Mouse (Mus musculus) activated CD4-positive, CD25-positive, alpha-beta regulatory T cell, adult 4 months (primary cell): ENCODE measurements around the gene Synrg. TPM values are rescaled to one million over a fixed set of nuclear protein-coding genes. Genes with fewer than 3 reads are reported as not detected.
A peak's percentile ranks its signal among the peaks of the same experiment; 100 is the strongest.

Experiments used
- ATAC-seq: one replicate; pipeline ENCODE4 v1.8.0; 2017
- polyA plus RNA-seq, 2 experiments: library from polyadenylated mRNA; unstranded; fragments of 100-300 nt; shearing (Covaris generic); gene quantifications; one replicate each; pipeline ENCODE4 v1.2.1; 2017

The Synrg gene
- polyA plus RNA-seq, result 10 to 100 TPM; 10.4 to 10.8 TPM

DNA sequence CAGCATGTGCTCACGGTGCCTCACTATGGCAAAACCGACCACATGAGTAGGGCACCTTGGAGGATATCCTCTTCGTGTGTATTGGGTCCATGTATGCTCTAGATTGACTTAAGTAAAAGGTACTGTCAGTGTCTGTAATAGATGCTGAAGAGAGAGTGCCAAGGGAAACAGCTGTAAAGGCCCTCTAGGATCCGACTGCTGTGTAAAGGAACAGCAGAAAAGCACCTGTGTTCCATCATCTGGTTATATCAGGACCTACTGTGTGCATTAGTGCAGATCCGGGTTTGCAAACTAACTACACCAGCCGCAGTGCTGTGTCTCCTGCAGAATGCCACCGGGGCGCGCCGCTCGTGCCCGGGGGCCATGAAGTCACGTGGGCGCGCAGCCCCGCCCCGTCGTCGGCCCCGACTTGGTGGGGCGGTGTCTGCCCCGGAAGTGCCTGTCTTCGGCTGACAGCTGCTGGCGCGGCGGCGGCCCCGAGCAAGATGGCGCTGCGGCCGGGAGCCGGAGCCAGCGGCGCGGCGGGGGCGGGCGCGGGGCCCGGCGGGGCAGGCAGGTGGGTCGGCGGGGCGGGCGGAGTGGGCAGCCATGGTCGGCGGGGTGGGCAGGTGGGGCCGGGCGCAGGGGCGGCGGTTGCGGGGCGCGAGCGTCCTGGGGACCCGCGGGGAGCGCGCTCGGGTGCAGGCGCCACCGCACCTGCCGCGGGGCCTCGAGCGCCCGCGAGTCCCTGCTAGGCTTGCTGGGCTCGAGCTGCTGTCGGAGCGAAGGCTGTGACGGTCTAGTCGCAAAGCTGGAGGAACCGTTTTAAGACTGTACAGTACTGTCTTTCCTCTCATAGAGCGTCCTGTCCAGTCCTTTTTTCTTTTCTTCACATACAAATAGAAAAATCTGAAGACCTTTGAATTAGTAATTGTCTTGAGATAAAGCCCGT, at the start of gene Synrg:
TSS of gene Synrg (plus strand) at position 438 of the 931 bp plus-strand sequence.
- peak; percentile 88 for ATAC-seq

DNA sequence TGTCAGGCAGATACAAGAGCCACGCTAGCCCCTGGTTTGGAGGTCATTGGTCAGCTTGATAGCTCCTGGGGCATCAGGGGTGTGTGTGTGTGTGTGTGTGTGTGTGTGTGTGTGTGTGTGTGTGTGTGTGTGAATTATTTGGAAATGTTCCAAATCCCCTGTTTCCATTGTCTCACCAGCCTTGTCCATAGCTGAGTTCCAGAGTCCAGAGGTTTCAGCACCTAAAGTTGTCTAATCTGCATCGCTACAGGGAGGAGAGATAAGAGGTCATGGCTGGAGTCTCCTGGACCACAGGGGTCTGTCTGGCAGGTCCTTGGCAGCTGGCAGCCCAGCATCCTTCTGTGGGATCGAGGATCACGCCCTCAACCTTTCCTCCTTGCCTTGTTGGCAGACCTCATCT, 49.7 kb upstream of the Synrg start:
- no peak for ATAC-seq

DNA sequence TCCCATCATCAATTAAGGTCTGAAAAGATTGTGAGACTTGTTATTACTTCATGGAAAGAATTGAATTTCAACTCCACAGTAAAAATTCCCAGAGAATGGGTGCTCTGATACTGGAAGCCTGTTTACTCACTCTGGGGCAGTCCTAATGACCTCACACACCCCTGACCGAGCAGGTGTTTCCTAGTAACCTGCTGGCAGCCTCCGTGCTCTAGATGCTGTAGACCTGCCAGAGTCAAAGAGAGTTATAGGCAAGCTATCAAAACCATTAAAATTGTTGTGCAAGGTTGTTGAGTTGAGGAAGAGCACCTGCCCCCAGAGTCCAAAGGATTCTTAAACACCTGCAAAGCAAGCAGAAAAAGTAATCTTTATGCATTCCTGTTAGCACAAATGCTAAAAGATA, 41.6 kb upstream of the Synrg start:
- ATAC-seq, result no peak

DNA sequence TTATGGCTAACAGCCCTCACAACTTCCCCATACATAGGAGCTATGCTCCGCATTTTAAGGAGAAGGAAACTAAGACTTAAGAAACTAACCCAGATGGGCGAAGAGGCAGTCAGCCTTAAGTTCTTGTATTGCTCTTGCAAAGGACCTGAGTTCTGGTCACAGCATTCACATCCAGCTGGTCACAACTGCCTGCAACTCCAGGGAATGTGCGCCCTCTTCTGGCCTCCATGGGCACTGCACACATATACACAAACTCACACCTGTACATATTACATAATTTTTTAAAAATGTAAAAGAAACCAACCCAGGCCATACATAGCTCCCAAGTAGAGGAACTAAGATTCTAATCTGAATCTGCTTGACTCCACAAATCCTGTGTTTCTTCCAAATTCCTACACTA, 37.1 kb upstream of the Synrg start:
- ATAC-seq, result no peak

DNA sequence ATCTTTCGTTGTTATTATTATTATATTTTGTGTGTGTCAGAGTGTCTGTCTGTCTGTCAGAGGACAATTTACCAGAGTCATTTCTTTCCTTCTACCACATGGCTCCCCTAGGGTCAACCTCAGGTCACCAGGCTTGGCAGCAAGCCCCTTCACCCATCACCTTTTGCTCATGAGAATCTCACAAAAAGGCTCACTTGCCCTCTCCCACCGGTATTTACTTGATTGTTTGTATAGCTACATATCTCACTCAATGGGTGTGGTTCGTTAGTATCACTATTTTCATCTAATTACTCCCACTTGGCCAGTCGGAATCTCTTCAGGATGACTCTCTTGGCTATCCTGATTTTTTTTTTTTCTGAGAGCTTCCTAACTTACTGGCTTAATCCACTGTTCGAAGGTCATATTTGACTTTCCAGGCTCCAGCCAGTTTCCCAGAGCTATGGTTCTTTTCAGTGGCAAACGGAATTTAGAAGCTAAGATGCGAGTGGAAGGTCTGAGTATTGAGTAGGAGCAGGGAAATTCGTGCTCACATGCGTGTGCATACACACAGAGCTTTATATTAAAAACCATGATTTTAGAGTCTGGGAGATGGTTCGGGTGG, 31.6 kb upstream of the Synrg start:
- ATAC-seq, result no peak

DNA sequence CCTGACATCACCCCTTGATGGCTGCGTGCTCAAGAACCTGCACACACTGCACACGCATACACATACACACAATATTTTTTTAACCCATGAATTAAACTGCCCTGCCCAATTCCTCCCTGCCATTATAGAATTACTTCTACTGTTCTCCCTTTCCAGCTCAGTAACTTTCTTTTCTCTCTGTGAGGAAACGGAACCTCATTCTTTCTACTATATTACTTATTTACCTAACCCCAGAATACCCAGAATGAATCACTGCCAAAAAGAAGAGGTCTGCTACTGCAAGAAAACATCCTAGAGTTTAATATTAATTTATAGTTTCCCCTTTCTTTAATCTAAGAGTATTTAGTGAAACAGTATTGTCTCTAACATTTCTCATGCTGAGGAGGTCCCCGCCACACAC, 30.9 kb upstream of the Synrg start:
- ATAC-seq, result no peak

DNA sequence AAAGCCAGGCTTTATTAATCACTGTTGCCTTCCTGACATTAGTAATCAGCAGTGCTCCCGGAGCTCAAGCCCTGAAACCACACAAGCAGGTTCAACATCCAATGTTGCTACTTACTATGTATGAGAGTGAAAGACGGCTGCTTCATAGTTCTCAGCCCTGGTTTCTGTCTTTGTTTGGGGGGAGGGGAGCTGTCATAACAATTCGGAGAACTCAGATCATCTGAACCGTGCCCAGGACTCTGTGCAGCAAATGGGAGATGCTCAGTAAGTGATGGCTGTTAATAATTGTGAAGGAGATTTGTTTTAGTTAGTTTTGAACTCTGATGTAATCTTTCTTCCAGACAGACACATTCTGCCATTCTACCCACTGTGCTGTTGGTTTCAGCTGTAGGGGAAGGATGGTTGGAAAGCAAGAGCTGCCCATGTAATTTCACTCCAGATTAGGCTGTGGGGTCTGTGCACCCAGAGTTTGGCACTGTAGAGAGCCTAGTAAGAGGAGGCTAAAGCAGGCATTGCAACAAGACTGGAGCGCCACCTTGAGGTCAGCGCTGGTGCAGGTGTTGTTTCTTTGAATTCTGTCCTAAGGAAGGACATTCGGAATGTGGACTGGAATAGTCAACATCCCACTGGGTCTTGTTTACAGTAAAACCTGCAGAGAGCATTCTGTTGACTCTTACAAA, 28.1 kb upstream of the Synrg start:
- ATAC-seq, result no peak

DNA sequence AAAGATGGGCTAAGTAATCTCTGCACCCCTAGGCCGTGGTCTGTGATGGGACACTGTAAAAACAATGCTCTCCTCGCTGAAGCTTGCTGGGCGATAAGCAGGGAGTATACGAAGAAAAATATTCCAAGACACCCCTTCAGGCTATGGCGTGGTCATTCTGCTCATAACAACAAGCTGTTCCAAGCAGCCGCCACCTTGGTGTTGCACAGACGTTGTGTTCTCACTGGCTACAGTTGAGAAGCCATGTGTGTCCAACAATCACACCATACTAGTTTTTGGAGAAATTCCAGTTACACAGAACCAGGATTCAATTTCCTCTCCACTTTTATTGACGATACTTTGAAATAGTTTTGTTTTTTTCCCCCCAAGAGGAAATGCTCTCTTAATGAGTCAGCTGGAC, 25.7 kb upstream of the Synrg start:
- ATAC-seq, result no peak

DNA sequence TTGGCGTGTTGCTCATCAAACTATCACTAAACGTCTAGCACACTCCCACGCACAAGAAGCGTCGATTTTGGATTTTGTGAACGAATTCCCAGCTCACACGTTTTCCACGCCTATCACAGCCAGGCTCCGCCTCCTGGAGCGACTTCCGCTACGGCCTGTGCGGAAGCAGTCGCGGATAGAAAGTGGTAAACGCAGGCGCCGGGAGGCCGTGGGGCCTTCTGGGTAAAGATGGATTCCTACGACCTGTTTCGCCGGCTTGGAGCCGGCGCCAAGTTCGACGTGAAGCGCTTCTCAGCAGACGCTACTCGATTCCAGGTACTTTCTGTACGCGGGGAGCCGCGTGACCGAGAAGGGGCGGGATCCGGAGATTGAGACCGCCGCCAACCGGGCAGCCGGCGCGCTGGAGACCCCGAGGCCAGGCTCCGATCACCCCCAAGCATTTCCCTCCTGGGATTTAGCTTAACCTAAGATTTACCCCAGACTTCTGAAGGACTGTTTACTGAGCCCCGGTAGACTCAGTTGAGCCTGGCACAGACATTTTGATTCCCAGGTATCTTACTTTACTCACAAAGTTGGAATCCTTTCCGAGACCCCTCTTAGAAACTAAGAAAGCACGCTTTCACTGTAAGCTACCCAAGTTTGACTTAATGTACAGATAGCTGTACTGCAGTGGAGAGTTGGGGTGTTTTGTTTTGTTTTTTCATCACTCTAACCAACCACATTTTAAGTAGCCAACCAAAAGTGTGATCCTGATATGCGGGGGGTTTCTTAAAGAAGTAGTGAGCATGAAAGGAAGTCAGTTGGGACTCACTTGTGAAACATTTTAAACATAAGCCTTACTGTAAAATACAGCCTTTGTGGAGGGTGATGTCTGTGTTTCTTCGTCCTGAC, 22.0 kb upstream of the Synrg start, which contains the start of gene Ddx52:
TSS of gene Ddx52 (plus strand) at position 113 of the 891 bp plus-strand sequence.
- peak; percentile 97 for ATAC-seq

DNA sequence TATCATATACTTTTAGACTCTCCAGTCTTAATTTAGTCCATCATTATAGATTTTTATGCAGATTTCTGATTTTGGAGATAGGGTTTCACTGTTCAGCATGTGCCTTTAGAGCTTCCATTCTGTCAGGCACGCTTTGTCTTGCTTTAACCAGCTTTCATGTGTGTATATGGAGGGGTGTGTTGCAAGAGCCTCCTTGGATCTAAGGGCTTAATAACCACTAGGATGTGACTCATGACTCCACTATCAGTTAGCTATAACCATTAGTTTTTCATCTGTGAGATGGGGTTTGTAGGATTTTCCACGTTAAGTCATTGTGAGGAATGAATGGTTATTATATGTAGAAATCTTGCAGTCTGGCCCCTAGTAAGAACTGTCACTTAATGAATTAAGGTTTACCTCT, 7.4 kb upstream of the Synrg start:
- ATAC-seq, result no peak

DNA sequence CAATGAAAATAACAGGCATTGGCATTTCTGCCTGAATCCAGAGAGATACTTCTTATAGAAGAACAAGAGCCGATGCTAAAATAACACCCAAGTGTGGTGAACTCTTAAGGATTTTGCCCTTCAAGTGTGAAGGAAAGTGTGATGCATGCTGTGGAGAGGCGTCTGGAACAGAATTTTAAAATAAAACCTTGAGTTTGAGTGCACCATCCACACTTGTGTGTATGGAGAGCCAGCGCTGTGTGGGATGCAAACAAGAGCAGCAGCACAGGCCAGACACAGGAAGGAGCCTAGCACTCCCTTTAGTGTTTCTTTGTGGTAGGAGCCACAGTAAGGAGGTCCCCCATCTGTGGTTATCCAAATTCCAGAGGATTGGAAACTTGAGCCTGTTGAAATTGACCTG, 2.2 kb upstream of the Synrg start:
- ATAC-seq, result no peak

DNA sequence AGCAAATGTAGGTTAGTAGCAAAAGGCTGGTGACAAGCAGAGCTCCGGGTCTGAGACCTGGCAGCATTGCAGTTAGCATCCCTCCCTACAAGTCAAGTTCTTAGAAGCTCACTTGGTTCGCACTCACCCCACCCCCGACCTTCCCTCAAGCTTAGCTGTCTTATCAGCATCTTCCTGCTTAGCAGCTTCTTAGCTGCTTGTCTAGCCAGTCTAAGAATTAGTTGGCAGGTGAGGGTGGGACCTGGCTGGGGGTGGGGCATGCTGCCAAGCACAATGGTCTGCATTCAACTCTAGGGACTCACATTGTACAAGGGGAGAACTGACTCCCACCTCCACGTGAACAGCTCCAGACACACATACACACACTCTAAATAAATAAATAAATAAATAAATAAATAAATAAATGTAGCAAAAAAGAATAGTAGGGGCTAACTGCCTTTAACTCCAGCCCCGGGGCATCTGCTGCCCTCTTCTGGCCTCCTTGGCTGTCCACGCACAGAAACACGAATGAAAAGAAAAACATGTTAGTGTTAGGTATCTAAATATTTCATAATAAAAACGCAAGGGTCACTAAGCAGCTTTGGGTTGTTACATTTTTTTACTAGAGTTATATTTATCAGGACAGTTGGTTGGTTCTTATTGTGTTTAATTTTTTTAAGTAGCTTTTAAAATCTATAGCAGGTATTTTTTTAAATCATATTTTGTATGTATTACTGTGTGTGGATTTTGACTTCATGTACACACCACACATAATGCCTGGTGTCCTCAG, 3.4 kb downstream of the Synrg start:
- no peak for ATAC-seq

DNA sequence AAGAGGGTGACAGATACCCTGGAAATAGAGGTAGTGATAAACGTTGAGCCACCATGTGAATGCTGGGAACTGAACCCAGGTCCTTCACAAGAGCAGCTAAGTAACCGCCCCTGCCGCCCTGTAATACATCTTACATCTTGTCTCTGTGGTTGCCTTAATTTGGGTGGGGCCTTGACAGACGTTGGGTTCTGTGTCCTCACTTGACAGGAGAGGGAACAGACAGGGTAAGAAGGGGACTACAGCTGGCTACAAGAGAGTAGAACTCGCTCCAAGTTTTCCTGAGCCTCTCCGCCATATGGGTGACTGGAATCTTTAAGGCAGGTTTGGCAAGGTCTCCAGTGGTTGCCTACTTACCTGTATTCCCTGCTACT, 4.0 kb downstream of the Synrg start:
- no peak for ATAC-seq

DNA sequence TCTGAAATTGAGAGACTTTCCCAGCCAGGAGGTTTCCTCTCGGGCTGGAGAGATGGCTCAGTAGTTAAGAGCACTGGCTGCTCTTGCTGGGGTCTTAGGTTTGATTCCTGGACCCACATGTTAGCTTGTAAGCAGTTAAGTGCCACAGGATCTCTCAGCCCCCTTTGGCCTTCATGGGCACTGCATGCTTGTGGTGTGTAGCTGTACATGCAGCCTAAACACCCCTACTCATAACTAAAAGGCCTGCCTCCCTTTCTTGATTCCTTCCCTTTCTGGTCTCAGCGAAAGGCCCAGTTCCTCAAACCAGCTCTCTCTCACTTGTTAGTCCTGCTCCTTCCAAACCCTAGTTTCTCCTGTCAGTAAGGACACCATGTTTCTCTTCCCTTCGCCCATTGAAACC, 4.8 kb downstream of the Synrg start:
- no peak for ATAC-seq

DNA sequence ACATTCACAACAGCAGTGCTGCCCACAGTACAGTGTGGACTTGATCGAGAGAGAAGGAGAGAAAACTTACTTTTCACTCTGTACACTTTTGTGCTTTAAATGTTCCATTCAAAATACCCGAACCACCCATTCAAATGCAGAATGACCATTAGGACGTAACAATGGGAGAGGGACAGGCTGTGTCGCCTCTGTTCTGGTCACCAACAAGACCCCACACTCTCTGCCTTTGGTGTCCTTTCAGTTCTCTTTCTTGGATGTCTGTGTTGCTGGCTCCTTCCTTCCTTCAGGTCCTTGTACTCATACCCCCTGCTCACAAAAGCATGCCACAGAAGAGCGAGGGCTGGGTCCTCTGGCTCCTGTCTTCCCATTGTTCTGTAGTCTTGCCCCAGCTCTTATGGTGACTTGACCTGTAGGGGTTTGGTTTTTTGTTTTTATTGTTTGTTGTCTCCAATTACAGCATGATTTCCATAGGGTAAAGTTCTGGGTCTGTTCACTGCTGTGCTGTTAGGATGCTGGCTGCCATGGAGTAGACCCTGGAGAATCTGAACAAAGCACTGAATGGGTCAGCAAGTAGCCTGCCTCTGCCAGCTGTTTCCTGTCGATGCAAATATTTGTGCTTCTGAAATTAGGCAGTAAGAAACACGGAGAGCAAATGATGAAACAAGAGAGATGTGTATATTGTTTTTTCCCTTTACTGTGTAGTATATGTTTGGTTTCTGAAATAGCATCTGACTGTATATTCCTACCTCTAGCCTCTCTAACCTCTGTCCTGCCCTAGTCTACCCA, 10.5 kb downstream of the Synrg start:
- ATAC-seq, result no peak

DNA sequence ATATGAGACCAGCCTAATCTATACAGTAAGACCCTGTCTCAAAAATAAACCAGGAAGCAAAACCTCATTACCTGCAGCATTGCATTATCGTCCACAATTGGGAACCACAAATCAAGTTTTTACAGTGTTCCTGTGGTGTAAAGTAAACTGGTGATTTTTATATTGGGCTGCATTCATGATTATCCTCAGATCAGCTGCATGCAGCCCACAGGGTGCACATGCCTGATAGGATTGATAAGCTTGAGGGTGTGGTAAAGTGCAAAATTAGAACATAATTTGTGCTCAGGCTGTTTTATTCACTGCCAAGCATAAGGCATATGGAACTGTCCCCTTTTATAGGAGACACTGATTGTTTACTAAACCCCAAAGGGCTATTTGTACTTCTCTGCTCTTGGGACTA, 11.3 kb downstream of the Synrg start:
- no peak for ATAC-seq

DNA sequence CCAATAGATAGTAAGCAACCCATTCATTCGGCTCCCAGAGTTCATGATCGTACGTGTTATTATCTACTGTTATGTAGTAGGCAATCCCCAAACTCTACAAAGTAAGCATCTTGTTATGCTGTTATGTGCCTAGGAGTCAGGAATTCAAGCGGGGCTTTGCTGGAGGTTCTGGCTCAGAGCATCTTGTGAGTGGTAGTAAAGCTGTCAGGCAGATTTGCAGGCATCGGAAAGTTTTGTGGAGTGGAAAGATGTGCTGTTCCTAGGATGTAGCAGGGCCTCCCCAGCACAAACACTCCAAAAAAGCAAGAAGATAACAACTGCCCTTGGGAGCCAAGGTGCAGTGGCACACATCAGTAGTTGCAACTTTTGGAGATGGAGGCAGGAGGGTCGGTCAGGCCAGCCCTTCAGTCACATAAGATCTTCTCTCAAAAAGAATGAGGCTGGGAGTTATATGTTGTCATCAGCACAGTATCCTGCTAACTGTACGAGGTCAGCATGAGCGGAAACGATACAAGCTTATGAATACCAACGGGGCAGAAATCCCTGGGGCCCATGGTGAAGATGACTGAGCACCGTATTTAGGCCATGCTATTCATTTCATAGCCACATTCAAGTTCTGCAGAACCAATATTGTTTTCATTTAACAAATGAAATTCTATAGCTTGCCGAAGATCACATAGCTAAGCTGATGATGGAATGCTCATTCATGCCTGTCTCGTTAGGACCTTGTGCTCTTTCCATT, 12.2 kb downstream of the Synrg start:
- ATAC-seq, result no peak

DNA sequence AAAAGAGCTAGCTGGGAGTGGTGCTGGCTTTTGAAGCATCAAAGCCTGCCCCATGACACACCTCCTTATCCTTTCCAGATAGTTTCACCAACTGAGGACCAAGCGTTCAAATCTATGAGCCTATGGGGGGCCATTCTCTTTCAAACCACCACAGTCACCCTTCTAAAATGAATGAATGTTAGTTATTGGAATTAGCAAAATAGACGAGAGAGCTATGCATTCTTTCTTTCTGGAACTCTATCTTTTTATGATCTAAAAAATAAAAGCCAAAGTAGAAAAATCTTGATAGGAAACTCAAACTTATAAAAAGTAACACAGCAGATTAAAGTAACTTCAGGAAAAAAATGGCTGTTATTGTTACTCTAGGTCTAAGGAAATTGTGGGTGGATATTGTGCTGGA, 13.6 kb downstream of the Synrg start:
- no peak for ATAC-seq

DNA sequence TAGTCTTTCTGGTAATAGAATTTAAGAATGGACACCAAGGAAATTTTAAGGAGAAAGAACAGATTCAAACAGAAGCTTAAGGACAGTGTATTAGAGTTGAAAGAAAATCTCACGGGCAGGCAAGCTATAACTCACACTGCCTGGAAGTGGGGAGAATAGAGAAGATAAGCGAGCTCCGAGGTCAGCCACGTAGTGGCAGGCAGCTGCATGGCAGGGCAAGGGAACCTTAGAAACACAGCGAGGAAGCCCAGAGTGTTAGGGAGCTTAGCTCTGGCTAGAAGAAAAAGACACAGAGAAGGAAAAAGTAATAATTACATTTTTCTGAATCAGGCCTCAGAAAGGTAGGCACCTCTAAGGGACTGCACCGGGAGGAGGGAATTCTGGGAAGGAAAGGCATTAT, 15.8 kb downstream of the Synrg start:
- ATAC-seq, result no peak

DNA sequence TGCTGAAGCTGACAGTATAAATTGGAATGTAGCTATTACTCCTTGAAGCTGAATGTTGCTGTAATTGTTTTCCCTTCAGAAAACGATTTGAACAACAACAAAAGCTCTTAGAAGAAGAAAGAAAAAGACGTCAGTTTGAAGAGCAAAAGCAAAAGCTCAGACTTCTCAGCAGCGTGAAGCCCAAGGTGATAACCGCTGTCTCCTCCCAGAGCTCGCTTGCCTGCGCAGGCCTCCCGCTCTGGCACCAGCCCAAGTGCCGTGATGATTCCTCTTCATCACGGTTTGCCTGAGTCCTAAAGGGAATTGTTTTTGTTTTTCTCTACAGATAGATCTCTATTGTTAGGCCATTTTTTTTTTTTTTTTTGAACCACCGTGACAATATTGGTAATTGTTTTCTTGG, 17.1 kb downstream of the Synrg start:
- no peak for ATAC-seq
